Mouse (Mus musculus) midbrain, embryonic 16.5 days (tissue): ENCODE data around the gene Tbcd. TPM values are rescaled to one million over a fixed set of nuclear protein-coding genes. Genes with fewer than 3 reads are reported as not detected.

Experiments
- ATAC-seq: fragments of 200-750 bp; cut with Nextera tagmentation; 2 replicates; pipeline ENCODE4 v1.8.0; 2017; ENCODE audit warnings: moderate TSS enrichment
- H3K27ac ChIP-seq: fragments of 300-500 bp; sonication (generic); 2 replicates; pipeline ENCODE4 v1.5.1; 2014; ENCODE audit warnings: mild to moderate bottlenecking, low read length, mixed read lengths
- H3K27me3 ChIP-seq: fragments of 300-500 bp; sonication (generic); 2 replicates; pipeline ENCODE4 v1.6.1; 2014; ENCODE audit warnings: low read depth, low read length, mixed read lengths; ENCODE audit not compliant: control insufficient read depth, insufficient read depth
- H3K36me3 ChIP-seq: fragments of 300-500 bp; sonication (generic); 2 replicates; pipeline ENCODE4 v1.6.1; 2014; ENCODE audit warnings: mild to moderate bottlenecking, low read length, moderate library complexity, mixed read lengths; ENCODE audit not compliant: control insufficient read depth, insufficient read depth
- H3K4me1 ChIP-seq: fragments of 300-500 bp; sonication (generic); 2 replicates; pipeline ENCODE4 v1.6.1; 2014; ENCODE audit warnings: mild to moderate bottlenecking, low read length, mixed read lengths; ENCODE audit not compliant: control insufficient read depth, insufficient read depth
- H3K4me2 ChIP-seq: fragments of 300-500 bp; sonication (generic); 2 replicates; pipeline ENCODE4 v1.6.1; 2014; ENCODE audit warnings: mild to moderate bottlenecking, low read length, mixed read lengths
- H3K4me3 ChIP-seq: fragments of 300-500 bp; sonication (generic); 2 replicates; pipeline ENCODE4 v1.5.1; 2014; ENCODE audit warnings: low read depth, mild to moderate bottlenecking, low read length, moderate library complexity, mixed read lengths
- H3K9ac ChIP-seq: fragments of 300-500 bp; sonication (generic); 2 replicates; pipeline ENCODE4 v1.6.1; 2014; ENCODE audit warnings: low read depth, low read length, mixed read lengths
- H3K9me3 ChIP-seq: fragments of 300-500 bp; sonication (generic); replicated peaks from 2 replicates; pipeline ENCODE4 v1.6.1; 2014; ENCODE audit warnings: mild to moderate bottlenecking, low read length, mixed read lengths; ENCODE audit not compliant: control insufficient read depth, poor library complexity, severe bottlenecking
- WGBS: fragments of 180-500 bp; shearing (Covaris S2); extraction: QIAGEN DNeasy Blood & Tissue Kit; methylation state at CpG from one replicate; pipeline ENCODE4 v1.1.7; 2014; 5-methylcytosine and 5-hydroxymethylcytosine counted together
- polyA plus RNA-seq: library from polyadenylated mRNA; unstranded; fragments of >200 nt; fragmentation: Nextera tagmentation; extraction: Ambion mirVana; gene quantifications from 2 replicates; pipeline ENCODE4 v1.2.1, GENCODE M21; 2015

Gene Tbcd
- polyA plus RNA-seq, 1 experiment from 2014 or later, result 62.5 TPM

- Histone ChIP-seq H3K4me3 (no peak overlapping the region), H3K36me3 (0 out of 2 replicates have a peak, but pooled peaks cover under 1% of the 10 kb centered on the region), H3K9me3 (no peaks in the 10 kb centered on the region), H3K27me3 (no peaks in the 10 kb centered on the region), H3K4me1 (peaks cover 19% of the 10 kb centered on the region), H3K9ac (no peak overlapping the region), H3K4me2 (no peak overlapping the region), H3K27ac (no peak overlapping the region)
- ATAC-seq, result no peak
- WGBS, result 63% methylated on average over 4 of the region's 4 CpGs
Observed at GRCm38 (mm10) chr11:121552167-121552566, 100.4 kb downstream of the Tbcd start.

- H3K27me3 ChIP-seq, result no peaks in the 10 kb centered on the region
- H3K36me3 ChIP-seq, result peaks cover 6% of the 10 kb centered on the region; the same call in 1 of the 2 replicates
- no peak overlapping the region for H3K27ac ChIP-seq
- H3K9me3 ChIP-seq, result no peaks in the 10 kb centered on the region
- 87% methylated on average over 7 of the region's 7 CpGs for WGBS
- peaks cover 19% of the 10 kb centered on the region for H3K4me1 ChIP-seq
- H3K4me2 ChIP-seq, result no peak overlapping the region
- no peak for ATAC-seq
- H3K9ac ChIP-seq, result no peak overlapping the region
- H3K4me3 ChIP-seq, result no peak overlapping the region
Observed at GRCm38 (mm10) chr11:121552846-121553457, 101.2 kb downstream of the Tbcd start.

- Histone ChIP-seq H3K9me3 (no peaks in the 10 kb centered on the region), H3K27me3 (no peaks in the 10 kb centered on the region), H3K4me2 (no peak overlapping the region), H3K4me3 (no peak overlapping the region), H3K27ac (no peak overlapping the region), H3K9ac (no peak overlapping the region), H3K4me1 (peaks cover 19% of the 10 kb centered on the region), H3K36me3 (peaks cover 8% of the 10 kb centered on the region; the same call in 1 of the 2 replicates)
- WGBS, result 95% methylated on average over 3 of the region's 3 CpGs
- ATAC-seq, result no peak
Observed at GRCm38 (mm10) chr11:121553458-121553857, 101.7 kb downstream of the Tbcd start.

GRCm38 (mm10) chr11:121556727-121557126 is 105.0 kb downstream of the Tbcd start:
- Histone ChIP-seq H3K4me3 (no peak overlapping the region), H3K36me3 (peaks cover 8% of the 10 kb centered on the region; the same call in 1 of the 2 replicates), H3K4me1 (no peaks in the 10 kb centered on the region), H3K9ac (no peak overlapping the region), H3K9me3 (no peaks in the 10 kb centered on the region), H3K27me3 (no peaks in the 10 kb centered on the region), H3K4me2 (no peak overlapping the region), H3K27ac (no peak overlapping the region)
- no peak for ATAC-seq
- 94% methylated on average over 1 of the region's 1 CpGs for WGBS

DNA sequence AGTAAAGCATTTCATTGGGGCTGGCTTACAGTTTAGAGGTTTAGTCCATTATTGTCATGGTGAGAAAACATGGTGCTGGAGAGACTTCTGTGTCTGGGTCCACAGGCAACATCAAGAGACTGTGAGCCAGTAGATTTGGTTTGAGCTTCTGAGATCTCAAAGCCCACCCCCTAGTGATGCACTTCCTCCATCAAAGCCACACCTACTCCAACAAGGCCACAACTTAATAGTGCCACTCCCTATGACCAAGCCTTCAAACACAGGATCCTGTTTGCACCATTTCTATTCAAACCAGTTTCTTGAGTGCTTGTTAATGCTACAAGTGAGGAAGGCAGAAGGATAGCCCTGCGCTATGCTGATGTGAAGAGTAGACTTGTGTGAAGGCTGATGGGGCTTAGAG is 106.2 kb downstream of the Tbcd start:
- no peaks in the 10 kb centered on the region for H3K9me3 ChIP-seq
- H3K4me2 ChIP-seq, result no peak overlapping the region
- H3K4me1 ChIP-seq, result no peaks in the 10 kb centered on the region
- no peak overlapping the region for H3K27ac ChIP-seq
- ATAC-seq, result no peak
- no peak overlapping the region for H3K4me3 ChIP-seq
- peaks cover 8% of the 10 kb centered on the region; the same call in 1 of the 2 replicates for H3K36me3 ChIP-seq
- WGBS, result 100% methylated on average over 1 of the region's 1 CpGs
- no peaks in the 10 kb centered on the region for H3K27me3 ChIP-seq
- H3K9ac ChIP-seq, result no peak overlapping the region

GRCm38 (mm10) chr11:121558522-121558921 is 106.8 kb downstream of the Tbcd start:
- H3K4me1 ChIP-seq, result no peaks in the 10 kb centered on the region
- H3K36me3 ChIP-seq, result peaks cover 8% of the 10 kb centered on the region; the same call in 1 of the 2 replicates
- no peaks in the 10 kb centered on the region for H3K27me3 ChIP-seq
- WGBS, result 96% methylated on average over 3 of the region's 3 CpGs
- H3K4me2 ChIP-seq, result no peak overlapping the region
- no peaks in the 10 kb centered on the region for H3K9me3 ChIP-seq
- H3K9ac ChIP-seq, result no peak overlapping the region
- no peak overlapping the region for H3K27ac ChIP-seq
- no peak for ATAC-seq
- no peak overlapping the region for H3K4me3 ChIP-seq

DNA sequence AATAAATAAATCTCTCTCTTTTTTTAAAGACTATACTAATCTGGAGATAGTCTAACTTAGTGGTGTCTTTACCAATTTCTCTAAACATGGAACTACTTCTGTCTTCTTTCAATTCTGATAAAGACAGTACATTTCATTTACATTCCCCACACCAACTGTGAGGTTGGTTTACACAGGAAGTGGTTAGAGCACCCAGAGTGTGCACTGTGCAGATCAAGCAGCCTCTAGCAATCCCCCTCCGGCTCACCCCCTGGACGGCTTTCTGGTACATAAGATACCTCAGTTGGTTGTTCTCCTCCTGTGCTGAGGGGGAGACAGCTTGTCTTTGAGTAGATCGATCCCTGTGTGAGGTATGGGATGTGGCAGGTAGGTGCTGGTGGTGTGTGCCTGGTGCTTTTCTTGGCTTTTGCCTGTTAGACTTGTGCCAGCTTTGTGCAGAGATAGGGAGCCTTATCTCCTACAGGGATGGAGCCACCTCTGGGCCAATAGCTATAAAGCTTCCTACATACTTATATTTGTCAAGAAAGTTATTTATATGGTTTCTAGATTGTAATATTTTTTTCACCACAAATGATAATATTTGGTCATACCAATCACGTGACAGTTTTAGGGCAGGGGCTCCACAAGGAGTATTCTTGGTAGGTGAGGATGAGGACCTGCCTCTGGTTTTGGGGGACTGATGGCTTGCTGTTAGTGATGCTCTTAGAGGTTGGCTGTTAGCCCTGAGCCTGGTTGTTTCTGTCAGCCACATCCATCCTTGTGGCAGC is 108.0 kb downstream of the Tbcd start:
- Histone ChIP-seq H3K4me3 (no peak overlapping the region), H3K4me1 (no peaks in the 10 kb centered on the region), H3K9me3 (no peaks in the 10 kb centered on the region), H3K9ac (no peak overlapping the region), H3K4me2 (no peak overlapping the region), H3K36me3 (peaks cover 8% of the 10 kb centered on the region; the same call in 1 of the 2 replicates), H3K27ac (no peak overlapping the region), H3K27me3 (no peaks in the 10 kb centered on the region)
- no peak for ATAC-seq
- WGBS, result 97% methylated on average over 4 of the region's 4 CpGs

DNA sequence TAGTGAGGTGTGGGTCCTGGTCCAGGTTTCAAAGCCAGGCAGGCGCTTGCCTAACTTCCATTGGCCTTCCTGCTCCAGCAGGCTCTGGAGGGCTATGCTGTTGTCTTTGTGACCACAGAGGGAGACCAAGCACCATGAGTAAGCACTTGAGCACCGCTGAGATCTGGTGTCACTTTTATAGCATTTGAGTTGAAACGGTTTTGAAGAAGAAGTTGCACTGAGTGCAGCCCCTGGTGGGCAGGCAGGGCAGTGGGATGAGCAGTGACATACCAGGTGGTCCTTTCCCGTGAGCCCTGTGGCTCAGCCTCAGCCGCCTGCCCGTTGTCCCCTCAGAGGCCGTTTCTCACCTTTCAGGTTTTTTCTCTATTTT is 108.5 kb downstream of the Tbcd start:
- Histone ChIP-seq H3K27ac (no peak overlapping the region), H3K36me3 (peaks cover 11% of the 10 kb centered on the region; the same call in 1 of the 2 replicates), H3K4me3 (no peak overlapping the region), H3K27me3 (no peaks in the 10 kb centered on the region), H3K4me1 (no peaks in the 10 kb centered on the region), H3K9ac (no peak overlapping the region), H3K4me2 (no peak overlapping the region), H3K9me3 (no peaks in the 10 kb centered on the region)
- 86% methylated on average over 7 of the region's 7 CpGs for WGBS
- ATAC-seq, result no peak

DNA sequence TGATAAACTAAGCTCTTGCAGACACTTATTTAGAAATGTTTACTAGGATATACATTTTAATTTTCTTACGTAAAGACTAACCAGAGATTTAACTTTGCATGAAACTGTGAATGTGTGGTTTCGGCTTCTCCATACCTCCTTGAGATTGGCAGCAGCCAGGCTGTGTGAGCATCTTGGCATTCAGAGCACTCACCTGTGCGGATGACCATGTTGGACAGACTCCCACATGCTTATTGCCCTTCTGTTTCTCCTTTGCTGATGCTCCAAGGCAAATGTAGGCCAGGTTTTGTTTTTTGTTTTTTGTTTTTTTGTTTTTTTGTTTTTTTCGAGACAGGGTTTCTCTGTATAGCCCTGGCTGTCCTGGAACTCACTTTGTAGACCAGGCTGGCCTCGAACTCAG is 111.6 kb downstream of the Tbcd start:
- no peak overlapping the region for H3K9ac ChIP-seq
- no peak overlapping the region for H3K27ac ChIP-seq
- ATAC-seq, result no peak
- H3K4me3 ChIP-seq, result no peak overlapping the region
- no peaks in the 10 kb centered on the region for H3K27me3 ChIP-seq
- H3K9me3 ChIP-seq, result no peaks in the 10 kb centered on the region
- no peaks in the 10 kb centered on the region for H3K4me1 ChIP-seq
- H3K36me3 ChIP-seq, result peaks cover 3% of the 10 kb centered on the region; the same call in 1 of the 2 replicates
- H3K4me2 ChIP-seq, result no peak overlapping the region
- 98% methylated on average over 5 of the region's 5 CpGs for WGBS
